Mouse (Mus musculus): ENCODE measurements at regions not wholly inside any gene's neighbourhood (a gene's known extent, or its start where the extent isn't known, plus 50 kb on each side); places are given as distances from the start of the nearest gene placed in this dataset.

DNA sequence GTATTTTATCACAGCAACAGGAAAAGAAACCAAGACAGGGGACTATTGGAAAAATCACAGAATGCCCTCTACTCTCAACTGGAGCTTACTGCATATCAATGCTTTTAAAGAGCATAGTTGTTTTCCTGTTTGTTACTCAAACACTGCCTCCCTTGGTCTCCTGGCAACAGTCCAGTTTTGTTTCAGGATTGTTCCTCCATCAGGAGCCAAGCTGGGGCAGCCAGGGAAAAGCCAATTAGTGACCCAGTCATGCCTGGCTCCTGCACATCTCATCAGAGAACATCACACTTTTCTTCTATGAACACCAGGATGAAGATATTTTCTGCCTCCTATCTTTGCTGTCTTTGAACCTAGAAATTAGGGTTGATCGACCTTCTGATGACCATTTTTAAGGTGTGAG is 113.6 kb upstream of the Wscd1 start:
- H3K36me3 ChIP-seq (ENCODE audit: control insufficient read depth, insufficient read depth, low read length): no peaks in the 10 kb centered on the region
- H3K9me3 ChIP-seq (ENCODE audit: control insufficient read depth, low read length): no peaks in the 10 kb centered on the region

GRCm38 (mm10) chr11:71636785-71637184 is 112.9 kb upstream of the Wscd1 start:
- no peak overlapping the region for H3K27ac ChIP-seq (ENCODE audit: low read depth)
- no peaks in the 10 kb centered on the region for H3K9me3 ChIP-seq (ENCODE audit: control insufficient read depth, low read length)
- ATAC-seq (replicated peaks; ENCODE audit: low FRiP score, low TSS enrichment, low read depth) (no peak), DNase-seq (ENCODE audit: low spot score) (no peak)
- no peaks in the 10 kb centered on the region for H3K4me1 ChIP-seq (replicated peaks; ENCODE audit: control insufficient read depth, insufficient read depth, low read length)
- 10% methylated on average over 5 of the region's 5 CpGs for WGBS
- no peaks in the 10 kb centered on the region for H3K27me3 ChIP-seq (replicated peaks; ENCODE audit: control insufficient read depth, insufficient read depth, low read length)
- no peak overlapping the region for H3K9ac ChIP-seq (ENCODE audit: low read length)
- no peaks in the 10 kb centered on the region for H3K36me3 ChIP-seq (ENCODE audit: control insufficient read depth, insufficient read depth, low read length)
- H3K4me2 ChIP-seq (ENCODE audit: low read length): no peak overlapping the region
- H3K4me3 ChIP-seq (ENCODE audit: low read depth, low read length): no peak overlapping the region

More for the DNA sequence above, 113.6 kb upstream of the Wscd1 start:
- Histone ChIP-seq H3K4me1 (replicated peaks; ENCODE audit: control insufficient read depth, insufficient read depth, low read length) (no peaks in the 10 kb centered on the region), H3K27me3 (replicated peaks; ENCODE audit: control insufficient read depth, insufficient read depth, low read length) (no peaks in the 10 kb centered on the region), H3K4me2 (ENCODE audit: low read length) (no peak overlapping the region), H3K4me3 (ENCODE audit: low read depth, low read length) (no peak overlapping the region), H3K9ac (ENCODE audit: low read length) (no peak overlapping the region), H3K27ac (ENCODE audit: low read depth) (no peak overlapping the region)
- no peak for DNase-seq (ENCODE audit: low spot score)
- 72% methylated on average over 1 of the region's 1 CpGs for WGBS
- no peak for ATAC-seq (replicated peaks; ENCODE audit: low FRiP score, low TSS enrichment, low read depth)

DNA sequence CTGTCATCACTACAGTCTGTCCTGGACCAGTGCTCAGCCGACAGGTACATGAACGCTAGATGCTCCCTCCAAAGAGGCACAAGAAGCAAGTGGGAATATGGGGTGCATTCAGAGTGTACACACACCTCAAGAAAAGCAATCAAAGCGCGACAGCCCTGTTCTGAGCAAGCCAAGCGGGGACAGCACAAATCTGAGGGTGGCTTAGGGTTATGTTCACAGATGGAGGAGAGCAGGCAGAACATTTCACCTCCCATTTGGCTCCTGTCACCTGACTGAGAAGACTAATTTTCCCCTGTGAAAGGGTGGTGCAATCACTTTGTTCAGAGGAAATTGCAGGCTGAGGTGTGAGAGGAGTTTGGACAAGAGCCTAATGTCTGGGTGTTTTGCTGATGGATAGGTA is 106.8 kb upstream of the Wscd1 start:
- ATAC-seq (replicated peaks; ENCODE audit: low FRiP score, low TSS enrichment, low read depth) (no peak), DNase-seq (ENCODE audit: low spot score) (no peak)
- Histone ChIP-seq H3K9ac (ENCODE audit: low read length) (no peak overlapping the region), H3K27me3 (replicated peaks; ENCODE audit: control insufficient read depth, insufficient read depth, low read length) (no peaks in the 10 kb centered on the region), H3K9me3 (ENCODE audit: control insufficient read depth, low read length) (no peaks in the 10 kb centered on the region), H3K4me3 (ENCODE audit: low read depth, low read length) (no peak overlapping the region), H3K36me3 (ENCODE audit: control insufficient read depth, insufficient read depth, low read length) (no peaks in the 10 kb centered on the region), H3K4me2 (ENCODE audit: low read length) (no peak overlapping the region), H3K4me1 (replicated peaks; ENCODE audit: control insufficient read depth, insufficient read depth, low read length) (no peaks in the 10 kb centered on the region), H3K27ac (ENCODE audit: low read depth) (no peak overlapping the region)
- WGBS: 75% methylated on average over 5 of the region's 5 CpGs

- ATAC-seq (replicated peaks; ENCODE audit: low FRiP score, low TSS enrichment, low read depth) (no peak), DNase-seq (ENCODE audit: low spot score) (no peak)
- H3K36me3 ChIP-seq (ENCODE audit: control insufficient read depth, insufficient read depth, low read length): no peaks in the 10 kb centered on the region
- H3K4me1 ChIP-seq (replicated peaks; ENCODE audit: control insufficient read depth, insufficient read depth, low read length): no peaks in the 10 kb centered on the region
- 78% methylated on average over 5 of the region's 5 CpGs for WGBS
- H3K4me2 ChIP-seq (ENCODE audit: low read length): no peak overlapping the region
- no peaks in the 10 kb centered on the region for H3K9me3 ChIP-seq (ENCODE audit: control insufficient read depth, low read length)
- H3K9ac ChIP-seq (ENCODE audit: low read length): no peak overlapping the region
- H3K27ac ChIP-seq (ENCODE audit: low read depth): no peak overlapping the region
- no peak overlapping the region for H3K4me3 ChIP-seq (ENCODE audit: low read depth, low read length)
- no peaks in the 10 kb centered on the region for H3K27me3 ChIP-seq (replicated peaks; ENCODE audit: control insufficient read depth, insufficient read depth, low read length)
Observed at GRCm38 (mm10) chr11:71651756-71652380, 97.9 kb upstream of the Wscd1 start.

- Histone ChIP-seq H3K4me3 (ENCODE audit: low read depth, low read length) (no peak overlapping the region), H3K9ac (ENCODE audit: low read length) (no peak overlapping the region), H3K4me2 (ENCODE audit: low read length) (no peak overlapping the region), H3K9me3 (ENCODE audit: control insufficient read depth, low read length) (no peaks in the 10 kb centered on the region), H3K27me3 (replicated peaks; ENCODE audit: control insufficient read depth, insufficient read depth, low read length) (no peaks in the 10 kb centered on the region), H3K27ac (ENCODE audit: low read depth) (no peak overlapping the region), H3K36me3 (ENCODE audit: control insufficient read depth, insufficient read depth, low read length) (no peaks in the 10 kb centered on the region), H3K4me1 (replicated peaks; ENCODE audit: control insufficient read depth, insufficient read depth, low read length) (no peaks in the 10 kb centered on the region)
- 74% methylated on average over 5 of the region's 5 CpGs for WGBS
- no peak for DNase-seq (ENCODE audit: low spot score)
- ATAC-seq (replicated peaks; ENCODE audit: low FRiP score, low TSS enrichment, low read depth): no peak
Observed at GRCm38 (mm10) chr11:71652381-71652775, 97.3 kb upstream of the Wscd1 start.

GRCm38 (mm10) chr11:71658346-71658745 is 91.4 kb upstream of the Wscd1 start:
- no peak overlapping the region for H3K27ac ChIP-seq (ENCODE audit: low read depth)
- WGBS: 64% methylated on average over 2 of the region's 2 CpGs
- no peaks in the 10 kb centered on the region for H3K36me3 ChIP-seq (ENCODE audit: control insufficient read depth, insufficient read depth, low read length)
- no peaks in the 10 kb centered on the region for H3K4me1 ChIP-seq (replicated peaks; ENCODE audit: control insufficient read depth, insufficient read depth, low read length)
- H3K9ac ChIP-seq (ENCODE audit: low read length): no peak overlapping the region
- ATAC-seq (replicated peaks; ENCODE audit: low FRiP score, low TSS enrichment, low read depth): no peak
- no peak for DNase-seq (ENCODE audit: low spot score)
- no peaks in the 10 kb centered on the region for H3K27me3 ChIP-seq (replicated peaks; ENCODE audit: control insufficient read depth, insufficient read depth, low read length)
- H3K9me3 ChIP-seq (ENCODE audit: control insufficient read depth, low read length): no peaks in the 10 kb centered on the region
- H3K4me2 ChIP-seq (ENCODE audit: low read length): no peak overlapping the region
- no peak overlapping the region for H3K4me3 ChIP-seq (ENCODE audit: low read depth, low read length)

DNA sequence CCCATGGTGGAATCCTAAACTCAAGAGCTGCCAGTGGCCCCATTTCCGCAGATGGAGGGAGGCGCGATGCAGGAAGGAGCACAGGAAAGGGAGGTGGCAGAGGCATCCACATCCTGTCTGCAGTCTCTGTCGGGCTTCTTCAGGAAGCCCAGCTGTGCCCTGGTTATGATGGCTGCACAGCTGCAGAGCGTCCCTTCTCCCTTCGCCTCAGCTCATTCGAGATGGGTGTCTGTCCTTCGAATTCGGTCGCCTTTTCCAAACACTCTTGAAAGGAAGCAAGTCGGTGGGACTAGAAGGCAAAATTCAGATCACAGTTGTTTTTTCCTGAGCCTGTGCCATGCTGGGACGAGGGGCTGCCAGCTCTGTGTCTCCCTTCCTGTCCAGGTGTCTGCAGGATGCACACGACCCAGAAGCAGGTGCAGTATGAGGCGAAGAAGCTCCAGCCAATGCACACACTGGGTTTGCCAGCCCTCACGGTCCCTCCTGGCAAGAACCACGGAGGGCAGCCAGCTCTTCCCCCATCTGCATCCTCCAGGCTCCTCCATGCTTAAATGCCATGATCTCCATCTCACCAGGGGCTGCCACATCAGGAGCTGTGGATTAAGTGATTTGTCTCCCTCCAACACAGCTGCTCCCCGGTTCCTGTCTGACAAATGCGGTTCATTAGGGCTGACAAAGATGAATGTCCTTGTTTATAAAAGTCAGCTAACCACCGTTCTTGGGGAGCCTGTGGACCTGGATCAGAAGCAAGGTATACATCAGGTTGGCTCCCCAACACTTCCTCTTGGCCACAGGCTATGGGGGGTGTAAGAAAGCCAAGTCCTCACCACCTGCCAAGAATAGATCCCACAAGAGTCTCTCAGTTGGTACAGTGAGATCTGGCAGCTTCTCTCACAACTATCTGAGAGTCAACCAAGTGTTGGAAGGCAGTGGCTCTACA is 79.3 kb upstream of the Wscd1 start:
- H3K27ac ChIP-seq (ENCODE audit: low read depth): no peak overlapping the region
- no peak overlapping the region for H3K4me3 ChIP-seq (ENCODE audit: low read depth, low read length)
- WGBS: 60% methylated on average over 19 of the region's 19 CpGs
- no peak for ATAC-seq (replicated peaks; ENCODE audit: low FRiP score, low TSS enrichment, low read depth)
- H3K27me3 ChIP-seq (replicated peaks; ENCODE audit: control insufficient read depth, insufficient read depth, low read length): no peaks in the 10 kb centered on the region
- H3K9me3 ChIP-seq (ENCODE audit: control insufficient read depth, low read length): no peaks in the 10 kb centered on the region
- no peak overlapping the region for H3K4me2 ChIP-seq (ENCODE audit: low read length)
- DNase-seq (ENCODE audit: low spot score): no peak
- H3K36me3 ChIP-seq (ENCODE audit: control insufficient read depth, insufficient read depth, low read length): no peaks in the 10 kb centered on the region
- H3K9ac ChIP-seq (ENCODE audit: low read length): no peak overlapping the region
- H3K4me1 ChIP-seq (replicated peaks; ENCODE audit: control insufficient read depth, insufficient read depth, low read length): no peaks in the 10 kb centered on the region

DNA sequence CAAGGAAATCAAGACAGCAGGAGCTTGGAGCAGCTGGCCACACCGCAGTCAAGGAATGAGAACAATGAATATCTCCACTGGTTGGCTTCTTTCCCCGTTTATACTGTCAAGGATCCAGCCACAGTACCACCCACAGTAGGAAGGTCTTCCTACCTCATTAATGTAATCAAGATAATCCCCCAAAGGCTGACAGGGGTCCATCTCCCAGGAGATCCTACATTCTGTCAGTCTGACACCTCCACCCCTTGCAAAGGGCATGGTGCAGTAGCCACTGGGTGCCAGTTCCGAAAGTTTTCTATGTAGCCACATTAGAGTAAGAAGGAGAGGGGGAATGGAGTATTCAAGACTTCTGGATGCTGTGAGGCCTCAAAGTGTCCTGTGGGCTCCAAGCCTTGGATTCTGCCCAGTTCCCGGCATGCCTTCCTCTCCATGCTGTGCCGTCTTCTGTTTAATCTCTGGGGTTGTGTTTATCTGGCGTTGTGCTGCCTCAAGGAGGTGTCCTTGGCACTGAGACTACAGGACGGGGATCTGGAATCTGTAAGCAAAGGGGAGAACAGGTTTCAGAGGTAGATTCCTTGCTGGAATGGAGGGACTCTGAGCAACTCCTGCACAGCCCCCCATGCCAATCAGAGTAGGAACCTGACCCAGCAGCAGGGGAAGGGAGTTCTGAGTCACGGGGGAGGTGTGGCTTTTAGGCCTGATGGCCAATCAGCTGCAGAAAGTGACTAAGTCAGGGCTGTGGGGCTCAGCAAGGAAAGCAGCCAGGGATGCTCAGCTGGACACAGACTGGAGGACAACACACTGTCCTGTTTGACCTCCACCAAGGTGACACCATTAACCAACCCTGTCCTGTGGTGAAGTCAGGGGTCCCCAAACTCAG is 77.3 kb upstream of the Wscd1 start:
- Histone ChIP-seq H3K4me1 (replicated peaks; ENCODE audit: control insufficient read depth, insufficient read depth, low read length) (no peaks in the 10 kb centered on the region), H3K9me3 (ENCODE audit: control insufficient read depth, low read length) (no peaks in the 10 kb centered on the region), H3K9ac (ENCODE audit: low read length) (no peak overlapping the region), H3K27me3 (replicated peaks; ENCODE audit: control insufficient read depth, insufficient read depth, low read length) (no peaks in the 10 kb centered on the region), H3K4me3 (ENCODE audit: low read depth, low read length) (no peak overlapping the region), H3K36me3 (ENCODE audit: control insufficient read depth, insufficient read depth, low read length) (no peaks in the 10 kb centered on the region), H3K4me2 (ENCODE audit: low read length) (no peak overlapping the region), H3K27ac (ENCODE audit: low read depth) (no peak overlapping the region)
- DNase-seq (ENCODE audit: low spot score) (no peak), ATAC-seq (replicated peaks; ENCODE audit: low FRiP score, low TSS enrichment, low read depth) (no peak)
- WGBS: 45% methylated on average over 8 of the region's 8 CpGs

Measured in intestine, embryonic 14.5 days (tissue).